Mouse (Mus musculus) spleen, adult 2 months (tissue): ENCODE data around the gene Fdx1l. TPM values are rescaled to one million over a fixed set of nuclear protein-coding genes. Genes with fewer than 3 reads are reported as not detected.

Experiments used
- DNase-seq, 2 experiments: peaks; one replicate each; pipeline versions ENCODE4 v3.0.0 to v3.0.0-alpha.2; 2012 to 2021; ENCODE audit warnings: low spot score in 2 of 2, low read depth in 1 of 2
- H3K27ac ChIP-seq: fragments of 200-500 bp; 2 replicates; pipeline ENCODE4 v1.5.1; 2012; ENCODE audit warnings: low read length, inconsistent platforms; ENCODE audit not compliant: insufficient read depth
- H3K27me3 ChIP-seq: fragments of 200-500 bp; 2 replicates; pipeline ENCODE4 v1.6.1; 2012; ENCODE audit warnings: mild to moderate bottlenecking, moderate library complexity, low read length, inconsistent platforms; ENCODE audit not compliant: control insufficient read depth, insufficient read depth
- H3K36me3 ChIP-seq: fragments of 200-500 bp; 2 replicates; pipeline ENCODE4 v1.6.1; 2012; ENCODE audit warnings: mild to moderate bottlenecking, low read length, inconsistent platforms; ENCODE audit not compliant: control insufficient read depth, insufficient read depth
- H3K4me1 ChIP-seq: fragments of 200-500 bp; 2 replicates; pipeline ENCODE4 v1.6.1; 2011; ENCODE audit warnings: inconsistent platforms; ENCODE audit not compliant: control insufficient read depth, insufficient read depth, insufficient read length
- H3K4me3 ChIP-seq: fragments of 200-500 bp; 2 replicates; pipeline ENCODE4 v1.5.1; 2011; ENCODE audit warnings: mild to moderate bottlenecking, inconsistent platforms; ENCODE audit not compliant: insufficient read depth, insufficient read length; ENCODE audit errors: extremely low read depth
- CTCF ChIP-seq: fragments of 200-500 bp; IDR thresholded peaks from 2 replicates; pipeline ENCODE4 v1.5.1; 2011; ENCODE audit warnings: mild to moderate bottlenecking, inconsistent platforms; ENCODE audit not compliant: insufficient read depth, insufficient read length, insufficient replicate concordance; ENCODE audit errors: extremely low read depth
- POLR2A ChIP-seq: fragments of 200-500 bp; IDR thresholded peaks from 2 replicates; pipeline ENCODE4 v1.6.1; 2011; ENCODE audit warnings: low read depth, low read length, inconsistent platforms
- WGBS: fragments of 180-500 bp; shearing (Covaris S2); methylation state at CpG from one replicate; pipeline ENCODE4 v1.1.7; 2018; 5-methylcytosine and 5-hydroxymethylcytosine counted together
- polyA plus RNA-seq: library from polyadenylated mRNA; depleted of rRNA; stranded (reverse); fragments of >200 nt; gene quantifications from 2 replicates; pipeline ENCODE4 v1.2.3, GENCODE M21; 2012

The Fdx1l gene
- polyA plus RNA-seq, 1 experiment, result 38.3 TPM

GRCm38 (mm10) chr9:21043563-21043962 lies 29.9 kb downstream of the Fdx1l start:
- Histone ChIP-seq H3K4me3 (no peak overlapping the region), H3K27ac (no peak overlapping the region), H3K36me3 (no peaks in the 10 kb centered on the region), H3K4me1 (no peaks in the 10 kb centered on the region), H3K27me3 (peaks cover under 1% of the 10 kb centered on the region; the same call in 1 of the 2 replicates)
- no peak for DNase-seq
- TF ChIP-seq CTCF (no peak), POLR2A (no peak)
- WGBS, result 82% methylated on average over 4 of the region's 4 CpGs

GRCm38 (mm10) chr9:21041308-21041707 lies 32.1 kb downstream of the Fdx1l start:
- Histone ChIP-seq H3K4me3 (no peak overlapping the region), H3K36me3 (no peaks in the 10 kb centered on the region), H3K4me1 (no peaks in the 10 kb centered on the region; the same call in 1 of the 2 replicates), H3K27me3 (peaks cover 8% of the 10 kb centered on the region), H3K27ac (no peak overlapping the region)
- no peak for DNase-seq
- TF ChIP-seq POLR2A, result no peak
- no peak for TF ChIP-seq CTCF
- 54% methylated on average over 4 of the region's 4 CpGs for WGBS

- Histone ChIP-seq H3K36me3 (no peaks in the 10 kb centered on the region), H3K4me1 (no peaks in the 10 kb centered on the region; the same call in 1 of the 2 replicates), H3K27ac (no peak overlapping the region), H3K4me3 (no peak overlapping the region), H3K27me3 (peaks cover 17% of the 10 kb centered on the region)
- TF ChIP-seq POLR2A (no peak), CTCF (no peak)
- no peak for DNase-seq
- 80% methylated on average over 3 of the region's 3 CpGs for WGBS
Observed at GRCm38 (mm10) chr9:21039779-21040178, 33.6 kb downstream of the Fdx1l start.

- TF ChIP-seq POLR2A (no peak), CTCF (no peak)
- Histone ChIP-seq H3K27me3 (peaks cover 27% of the 10 kb centered on the region), H3K27ac (no peak overlapping the region), H3K4me3 (no peak overlapping the region), H3K36me3 (no peaks in the 10 kb centered on the region), H3K4me1 (peaks cover 11% of the 10 kb centered on the region)
- no peak for DNase-seq
- WGBS, result 8% methylated on average over 31 of the region's 31 CpGs
Observed at GRCm38 (mm10) chr9:21037481-21037891, 35.9 kb downstream of the Fdx1l start.

- no peak for DNase-seq
- Histone ChIP-seq H3K4me1 (peaks cover 14% of the 10 kb centered on the region), H3K4me3 (no peak overlapping the region), H3K27ac (no peak overlapping the region), H3K36me3 (no peaks in the 10 kb centered on the region), H3K27me3 (peaks cover 28% of the 10 kb centered on the region)
- WGBS, result 8% methylated on average over 22 of the region's 22 CpGs
- TF ChIP-seq CTCF, result no peak
Observed at GRCm38 (mm10) chr9:21036666-21037065, 36.7 kb downstream of the Fdx1l start.

- H3K27ac ChIP-seq, result no peak overlapping the region
- WGBS, result 15% methylated on average over 20 of the region's 20 CpGs
- no peaks in the 10 kb centered on the region for H3K36me3 ChIP-seq
- peaks cover 28% of the 10 kb centered on the region for H3K27me3 ChIP-seq
- H3K4me1 ChIP-seq, result peaks cover 14% of the 10 kb centered on the region
- DNase-seq, result no peak
- H3K4me3 ChIP-seq, result no peak overlapping the region
- TF ChIP-seq CTCF (no peak), POLR2A (no peak)
Observed at GRCm38 (mm10) chr9:21036161-21036560, 37.3 kb downstream of the Fdx1l start.

GRCm38 (mm10) chr9:21035586-21035985 lies 37.8 kb downstream of the Fdx1l start:
- H3K4me3 ChIP-seq, result no peak overlapping the region
- H3K27me3 ChIP-seq, result peaks cover 28% of the 10 kb centered on the region
- H3K27ac ChIP-seq, result no peak overlapping the region
- H3K36me3 ChIP-seq, result no peaks in the 10 kb centered on the region
- TF ChIP-seq POLR2A (no peak), CTCF (no peak)
- WGBS, result 50% methylated on average over 9 of the region's 9 CpGs
- H3K4me1 ChIP-seq, result peaks cover 14% of the 10 kb centered on the region
- DNase-seq, result no peak
